Comparison of ENCODE assay signal across 9 mouse cellular contexts in the genomic region with DNA sequence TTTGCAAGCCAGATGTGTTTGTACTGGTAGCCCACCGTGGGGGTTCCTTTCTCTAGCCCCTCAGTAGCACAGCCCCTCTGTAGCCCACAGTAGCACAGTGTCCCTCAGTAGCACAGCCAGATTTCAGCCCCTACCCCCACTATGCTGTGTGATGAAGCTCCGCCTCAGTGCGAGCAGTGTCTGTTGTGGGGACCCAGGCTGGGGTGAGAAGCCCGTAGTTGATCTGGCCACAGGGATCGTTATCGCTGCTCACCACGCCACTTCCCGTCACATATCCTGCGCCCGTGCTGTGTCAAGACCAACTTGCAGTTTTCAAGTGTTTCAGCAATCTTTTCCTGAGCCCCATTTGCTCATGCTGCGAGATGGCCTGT. TPM values are rescaled to one million over a fixed set of nuclear protein-coding genes. Genes with fewer than 3 reads are reported as not detected.
DNase-seq lines count a peak whose midpoint lies in the region; ATAC-seq and TF ChIP-seq lines count a peak whose summit lies in the region.
"Had no signal": no experiment of that assay in that cellular context is flagged by ENCODE, and none has a peak within 500 bp of the region (broad histone marks: within the 10 kb centered on the region; RNA-seq: fewer than 3 reads in every experiment).

No protein-coding gene starts in this region.

- H3K4me2 ChIP-seq in hindbrain, embryonic 12.5 days (replicated peaks) = 0 out of 2 replicates have a peak overlapping the region, but pooled peaks have one; percentile 4
- no peak overlapping the region for H3K4me2 ChIP-seq in hindbrain, postnatal 0 days (ENCODE audit: low read depth, low read length)
- H3K4me2 ChIP-seq: hindbrain, embryonic 15.5 days had no signal

- no peaks in the 10 kb centered on the region for H3K9me3 ChIP-seq in hindbrain, embryonic 12.5 days (replicated peaks)
- H3K9me3 ChIP-seq in hindbrain, postnatal 0 days (ENCODE audit: low read length) = no peaks in the 10 kb centered on the region
- H3K9me3 ChIP-seq: hindbrain, embryonic 15.5 days had no signal

- no peaks in the 10 kb centered on the region for H3K36me3 ChIP-seq in hindbrain, embryonic 12.5 days
- no peaks in the 10 kb centered on the region for H3K36me3 ChIP-seq in hindbrain, postnatal 0 days (ENCODE audit: insufficient read depth, low read length)
- H3K36me3 ChIP-seq: hindbrain, embryonic 15.5 days had no signal

- H3K27me3 ChIP-seq in hindbrain, embryonic 12.5 days = no peaks in the 10 kb centered on the region
- H3K27me3 ChIP-seq in hindbrain, postnatal 0 days (ENCODE audit: insufficient read depth, low read length) = no peaks in the 10 kb centered on the region
- H3K27me3 ChIP-seq: hindbrain, embryonic 15.5 days had no signal

- 72% methylated on average over 11 of the region's 11 CpGs for WGBS in hindbrain, embryonic 12.5 days
- WGBS in hindbrain, postnatal 0 days = 79% methylated on average over 11 of the region's 11 CpGs

- no peak for DNase-seq in hindbrain, postnatal 0 days (ENCODE audit: low spot score)
- peak; percentile 83 for DNase-seq in liver
- DNase-seq in spleen, adult 12 weeks (ENCODE audit: low spot score) = peak; percentile 19
- DNase-seq in urinary bladder, adult 18-20 months (ENCODE audit: low spot score in 2 of 2) = no peak
- DNase-seq in urinary bladder, postnatal 25 days (ENCODE audit: low spot score) = no peak
- no peak for DNase-seq in cerebellum, adult 8-10 months

- peaks cover 3% of the 10 kb centered on the region; the same call in 1 of the 2 replicates for H3K4me1 ChIP-seq in hindbrain, embryonic 12.5 days
- H3K4me1 ChIP-seq in hindbrain, postnatal 0 days (ENCODE audit: insufficient read depth, low read length) = no peaks in the 10 kb centered on the region
- H3K4me1 ChIP-seq: hindbrain, embryonic 15.5 days had no signal

- no peak overlapping the region for H3K4me3 ChIP-seq in hindbrain, embryonic 12.5 days
- H3K4me3 ChIP-seq in hindbrain, postnatal 0 days (ENCODE audit: low read length) = no peak overlapping the region
- H3K4me3 ChIP-seq: hindbrain, embryonic 15.5 days had no signal

- ATAC-seq in hindbrain, embryonic 12.5 days (ENCODE audit: low FRiP score) = no peak
- no peak for ATAC-seq in hindbrain, postnatal 0 days
- ATAC-seq in common myeloid progenitor, adult 5-6 weeks (replicated peaks; ENCODE audit: low read depth, poor library complexity, severe bottlenecking) = peak; percentile 84

- TF ChIP-seq CTCF in hindbrain, postnatal 0 days (IDR thresholded peaks at IDR 0.05; ENCODE audit: low read depth) = no peak

- no peak overlapping the region; the same call in 1 of the 2 replicates for H3K9ac ChIP-seq in hindbrain, embryonic 12.5 days
- no peak overlapping the region for H3K9ac ChIP-seq in hindbrain, postnatal 0 days (replicated peaks; ENCODE audit: low read length)
- H3K9ac ChIP-seq: hindbrain, embryonic 15.5 days had no signal

- H3K27ac ChIP-seq in hindbrain, embryonic 12.5 days = no peak overlapping the region
- no peak overlapping the region for H3K27ac ChIP-seq in hindbrain, postnatal 0 days
- H3K27ac ChIP-seq: hindbrain, embryonic 15.5 days had no signal

RNA-seq across cellular contexts. Expression of a gene that starts 39.0 kb away (rescaled TPM):
- 4.7 and 4.8 TPM in 2 replicates for polyA plus RNA-seq in hindbrain, embryonic 12.5 days (2016; fragmentation: Nextera tagmentation; extraction: Ambion mirVana)
- 4.6 and 9.1 TPM in 2 replicates for total RNA-seq in hindbrain, postnatal 0 days (2014; rRNA removed)
- polyA plus RNA-seq in hindbrain, postnatal 0 days (2015; fragmentation: Nextera tagmentation; extraction: Ambion mirVana) = 9.7 and 11.7 TPM in 2 replicates
- total RNA-seq in common myeloid progenitor, adult 5-6 weeks (2017) = 0.14 and 0.29 TPM in 2 replicates

Comparison
In these comparisons a context has a peak if more than half of its experiments do, and no peak if none do; other contexts are left out.
1. DNase-seq: peak in liver (single experiment) and spleen, adult 12 weeks (single experiment); none in hindbrain, postnatal 0 days (single experiment), urinary bladder, adult 18-20 months (0 of 2), urinary bladder, postnatal 25 days (single experiment) and cerebellum, adult 8-10 months (single experiment).